Mouse (Mus musculus) liver, postnatal 0 days (tissue): Measurements from ENCODE around the gene Gm2075. TPM values are rescaled to one million over a fixed set of nuclear protein-coding genes. Genes with fewer than 3 reads are reported as not detected.
"Not testable (repeated sequence)": the region's sequence is repeated elsewhere in the genome, so short reads cannot be mapped to it uniquely, and the experiment has no call there.

Experiments
- ATAC-seq: fragments of 200-750 bp; cut with Nextera tagmentation; 2 replicates; pipeline ENCODE4 v1.8.0; 2017; ENCODE audit warnings: mild to moderate bottlenecking, moderate library complexity
- DNase-seq: peaks from one replicate; pipeline ENCODE4 v3.0.0-alpha.2; 2016
- H3K27ac ChIP-seq: fragments of 300-500 bp; sonication (generic); 2 replicates; pipeline ENCODE4 v1.5.1; 2014; ENCODE audit warnings: antibody characterized with exemption, moderate library complexity, mild to moderate bottlenecking, low read depth
- H3K27me3 ChIP-seq: fragments of 300-500 bp; sonication (generic); 2 replicates; pipeline ENCODE4 v1.6.1; 2014; ENCODE audit warnings: low read length, control low read depth, mixed read lengths; ENCODE audit not compliant: insufficient read depth
- H3K36me3 ChIP-seq: fragments of 300-500 bp; sonication (generic); replicated peaks from 2 replicates; pipeline ENCODE4 v1.6.1; 2014; ENCODE audit warnings: mild to moderate bottlenecking, control low read depth, low read length, moderate library complexity, mixed read lengths; ENCODE audit not compliant: insufficient read depth
- H3K4me1 ChIP-seq: fragments of 300-500 bp; sonication (generic); 2 replicates; pipeline ENCODE4 v1.6.1; 2014; ENCODE audit warnings: antibody characterized with exemption, mild to moderate bottlenecking, control low read depth; ENCODE audit not compliant: insufficient read depth
- H3K4me2 ChIP-seq: fragments of 300-500 bp; sonication (generic); 2 replicates; pipeline ENCODE4 v1.6.1; 2014; ENCODE audit warnings: low read depth, mild to moderate bottlenecking, low read length, moderate library complexity, mixed read lengths
- H3K4me3 ChIP-seq: fragments of 300-500 bp; sonication (generic); 2 replicates; pipeline ENCODE4 v1.5.1; 2014; ENCODE audit warnings: low read depth, low read length
- H3K9ac ChIP-seq: fragments of 300-500 bp; sonication (generic); replicated peaks from 2 replicates; pipeline ENCODE4 v1.6.1; 2014; ENCODE audit warnings: mild to moderate bottlenecking, moderate library complexity
- H3K9me3 ChIP-seq: fragments of 300-500 bp; sonication (generic); 2 replicates; pipeline ENCODE4 v1.6.1; 2016; ENCODE audit warnings: mild to moderate bottlenecking, control low read depth, low read length, mixed read lengths
- CTCF ChIP-seq: sonication (generic); IDR thresholded peaks from 2 replicates; pipeline ENCODE4 v1.5.1; 2016; ENCODE audit warnings: antibody characterized with exemption, low read depth
- WGBS: fragments of 180-500 bp; shearing (Covaris S2); extraction: QIAGEN DNeasy Blood & Tissue Kit; methylation state at CpG from one replicate; pipeline ENCODE4 v1.1.7; 2014; ENCODE audit not compliant: insufficient replicate concordance; 5-methylcytosine and 5-hydroxymethylcytosine counted together
- polyA plus RNA-seq: library from polyadenylated mRNA; unstranded; fragments of >200 nt; fragmentation: Nextera tagmentation; extraction: Ambion mirVana; gene quantifications from 2 replicates; pipeline ENCODE4 v1.2.1, GENCODE M21; 2015

Gene Gm2075
- not detected in 2 replicates for polyA plus RNA-seq

DNA sequence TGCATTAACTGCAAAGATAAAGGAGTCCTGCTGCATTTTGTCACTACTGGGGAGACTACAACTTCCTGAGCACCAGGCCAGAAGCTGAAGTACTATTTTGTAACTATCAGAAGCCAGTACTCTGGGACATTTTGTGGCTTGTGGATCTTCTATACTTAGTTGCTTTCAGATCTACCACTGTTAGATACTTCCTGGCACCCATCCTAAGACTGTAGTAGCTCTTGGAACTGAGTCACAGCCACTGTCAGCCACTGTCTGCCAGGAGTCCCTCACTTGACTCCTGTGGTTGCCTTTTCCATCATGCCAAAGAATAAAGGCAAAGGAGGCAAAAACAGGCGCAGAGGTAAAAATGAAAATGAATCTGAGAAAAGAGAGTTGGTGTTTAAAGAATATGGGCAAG lies at the start of gene Gm2075:
Gm2075 (plus strand) TSS at position 301 of the 400 bp plus-strand sequence.
- WGBS: no CpG with 5 or more reads among the region's 1 CpGs

DNA sequence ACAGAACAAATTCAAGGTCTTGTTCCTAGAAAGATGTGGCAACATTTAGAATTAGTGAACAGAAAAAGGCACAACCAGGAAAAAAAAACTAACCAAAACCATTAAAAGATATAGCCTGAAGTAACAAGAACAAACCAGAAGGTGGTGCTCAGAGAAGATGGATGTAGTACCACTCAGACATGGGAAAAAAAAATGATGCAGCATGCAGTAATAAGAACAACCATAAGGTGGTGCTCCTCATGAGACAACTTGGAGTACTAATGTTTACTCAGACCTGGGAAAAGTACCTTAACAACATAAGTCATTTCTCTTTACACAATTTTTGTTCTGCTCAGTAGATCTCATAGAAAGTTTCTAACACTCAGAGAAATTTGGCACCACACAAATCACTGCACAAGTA lies 27.6 kb upstream of the Gm2075 start:
- not testable (repeated sequence) for ATAC-seq, H3K4me2 ChIP-seq, H3K4me1 ChIP-seq, H3K36me3 ChIP-seq, H3K4me3 ChIP-seq, H3K27ac ChIP-seq, H3K27me3 ChIP-seq, H3K9me3 ChIP-seq, DNase-seq, H3K9ac ChIP-seq
- 0 out of 2 replicates have a peak, but pooled peaks have one; percentile 6 for TF ChIP-seq CTCF

More for the DNA sequence above, at the start of gene Gm2075:
- H3K4me1 ChIP-seq, H3K27me3 ChIP-seq, H3K4me3 ChIP-seq, H3K9ac ChIP-seq, H3K27ac ChIP-seq, H3K9me3 ChIP-seq, ATAC-seq, H3K36me3 ChIP-seq, DNase-seq, H3K4me2 ChIP-seq: not testable (repeated sequence)

DNA sequence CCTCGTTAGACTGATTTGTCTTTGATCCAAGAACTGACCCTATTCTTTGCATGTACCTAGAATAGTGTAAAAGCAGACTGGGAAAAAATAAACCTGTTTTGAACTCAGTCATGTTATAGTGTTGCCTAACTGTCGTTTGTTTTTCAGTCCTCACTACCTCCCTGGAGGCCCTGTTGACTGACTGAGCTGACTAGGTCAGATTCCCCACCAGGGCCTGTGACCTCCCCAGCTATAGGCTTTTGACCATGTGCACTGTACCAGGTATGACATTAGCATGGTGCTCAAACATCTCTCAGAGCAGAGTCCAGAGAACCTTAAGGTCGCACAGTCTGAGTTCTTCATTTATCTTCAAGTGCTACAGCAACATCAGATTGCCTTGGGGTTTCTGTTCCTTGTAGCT lies 7.5 kb upstream of the Gm2075 start:
- peak; percentile 58 for ATAC-seq
- not testable (repeated sequence) for H3K27me3 ChIP-seq, H3K4me3 ChIP-seq, H3K4me1 ChIP-seq, H3K9me3 ChIP-seq, H3K36me3 ChIP-seq, H3K9ac ChIP-seq, H3K27ac ChIP-seq, DNase-seq, H3K4me2 ChIP-seq
- WGBS: 45% methylated on average over 3 of the region's 3 CpGs

DNA sequence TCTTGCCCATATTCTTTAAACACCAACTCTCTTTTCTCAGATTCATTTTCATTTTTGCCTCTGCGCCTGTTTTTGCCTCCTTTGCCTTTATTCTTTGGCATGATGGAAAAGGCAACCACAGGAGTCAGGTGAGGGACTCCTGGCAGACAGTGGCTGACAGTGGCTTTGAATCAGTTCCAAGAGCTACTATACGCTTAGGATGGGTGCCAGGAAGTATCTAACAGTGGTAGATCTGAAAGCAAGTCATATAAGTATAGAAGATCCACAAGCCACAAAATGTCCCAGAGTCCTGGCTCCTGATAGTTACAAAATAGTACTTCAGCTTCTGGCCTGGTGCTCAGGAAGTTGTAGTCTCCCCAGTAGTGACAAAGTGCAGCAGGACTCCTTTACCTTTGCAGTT lies 7.0 kb downstream of the Gm2075 start, which contains the start of gene Gm6803:
Gm6803 (minus strand) TSS at position 101 of the 400 bp plus-strand sequence.
- not testable (repeated sequence) for DNase-seq, H3K4me1 ChIP-seq, H3K4me2 ChIP-seq, H3K4me3 ChIP-seq, H3K36me3 ChIP-seq, H3K9ac ChIP-seq, ATAC-seq, H3K27ac ChIP-seq, H3K9me3 ChIP-seq, H3K27me3 ChIP-seq
- WGBS: 45% methylated on average over 1 of the region's 2 CpGs

DNA sequence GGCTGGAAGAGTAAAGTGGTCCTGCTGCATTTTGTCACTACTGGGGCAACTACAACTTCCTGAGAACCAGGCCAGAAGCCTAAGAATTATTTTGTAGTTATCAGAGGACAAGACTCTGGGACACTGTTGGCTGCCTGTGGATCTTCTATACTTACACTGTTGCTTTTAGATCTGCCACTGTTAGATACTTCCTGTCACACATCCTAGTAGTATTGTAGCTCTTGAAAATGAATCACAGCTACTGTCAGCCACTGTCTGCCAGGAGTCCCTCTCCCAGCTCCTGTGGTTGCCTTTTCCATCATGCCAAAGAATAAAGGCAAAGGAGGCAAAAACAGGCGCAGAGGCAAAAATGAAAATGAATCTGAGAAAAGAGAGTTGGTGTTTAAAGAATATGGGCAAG lies 15.1 kb downstream of the Gm2075 start, which contains the start of gene Gm2056:
Gm2056 (plus strand) TSS at position 301 of the 400 bp plus-strand sequence.
- ATAC-seq, H3K27me3 ChIP-seq, H3K4me1 ChIP-seq, H3K27ac ChIP-seq, H3K4me3 ChIP-seq, H3K9ac ChIP-seq, H3K4me2 ChIP-seq, DNase-seq, H3K9me3 ChIP-seq, H3K36me3 ChIP-seq: not testable (repeated sequence)
- 77% methylated on average over 1 of the region's 1 CpGs for WGBS

DNA sequence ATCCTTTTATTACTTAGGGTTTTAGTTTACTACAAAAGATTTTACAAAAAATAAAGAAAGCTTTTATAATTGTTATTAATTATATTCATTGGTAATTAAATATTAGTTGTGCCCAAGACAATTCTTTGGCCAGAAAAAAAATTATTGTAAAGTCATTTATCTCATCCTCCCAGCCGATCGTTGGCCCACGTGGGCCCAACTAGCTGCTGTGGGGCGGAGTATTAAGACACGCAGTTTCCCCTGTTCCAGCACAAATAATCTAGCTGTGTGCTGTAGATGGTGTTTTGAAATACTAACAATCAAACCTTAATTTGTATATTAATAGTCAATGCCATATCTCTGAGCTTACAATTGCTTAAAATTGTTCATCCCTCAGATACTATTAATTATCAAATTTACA lies 20.6 kb downstream of the Gm2075 start:
- not testable (repeated sequence) for H3K9me3 ChIP-seq, DNase-seq, H3K4me2 ChIP-seq, H3K4me3 ChIP-seq, H3K36me3 ChIP-seq, ATAC-seq, H3K27me3 ChIP-seq, H3K27ac ChIP-seq, H3K4me1 ChIP-seq, H3K9ac ChIP-seq
- 85% methylated on average over 5 of the region's 5 CpGs for WGBS

DNA sequence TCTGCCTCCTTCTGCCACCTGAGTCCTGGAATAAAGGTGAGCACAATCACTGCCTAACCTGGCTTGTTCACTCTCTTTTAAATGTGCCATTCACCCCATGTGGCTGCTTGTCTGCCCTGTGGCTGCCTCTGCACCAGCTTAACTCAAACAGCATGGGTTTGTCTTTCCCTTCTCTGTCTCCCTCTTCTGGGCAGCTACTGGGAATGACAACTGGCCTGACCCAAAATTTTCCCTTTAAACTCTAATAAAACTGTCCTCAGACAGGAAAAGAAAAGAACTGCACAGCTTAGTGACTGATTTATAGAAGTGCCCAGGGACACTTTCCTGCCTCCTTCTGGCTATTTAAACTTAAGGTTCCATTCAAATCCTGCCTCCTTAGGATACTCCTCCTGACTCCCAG lies 27.4 kb downstream of the Gm2075 start:
- TF ChIP-seq CTCF: 0 out of 2 replicates have a peak, but pooled peaks have one; percentile 30
- not testable (repeated sequence) for H3K9me3 ChIP-seq, H3K4me2 ChIP-seq, H3K4me1 ChIP-seq, H3K27ac ChIP-seq, DNase-seq, H3K36me3 ChIP-seq, H3K9ac ChIP-seq, ATAC-seq, H3K27me3 ChIP-seq, H3K4me3 ChIP-seq

DNA sequence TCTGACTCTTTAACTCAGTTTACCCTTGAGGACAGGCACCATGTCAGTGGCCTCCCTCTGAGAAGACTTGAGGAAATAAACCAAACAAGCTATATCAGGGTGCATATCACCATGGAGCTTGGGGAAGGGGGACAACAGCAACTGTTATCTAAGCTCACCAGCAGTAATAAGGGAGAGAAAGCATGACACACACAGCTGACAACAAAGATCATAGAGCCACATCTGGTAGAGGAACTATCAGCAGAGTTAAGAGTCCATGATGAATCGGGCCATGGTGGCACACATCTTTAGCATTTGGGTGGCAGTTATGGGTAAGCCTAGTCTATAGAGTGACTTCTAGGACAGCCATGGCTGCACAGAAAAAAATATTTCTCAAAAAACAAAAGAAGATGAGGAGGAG lies 28.1 kb downstream of the Gm2075 start:
- H3K4me1 ChIP-seq, H3K27me3 ChIP-seq, H3K36me3 ChIP-seq, H3K27ac ChIP-seq, ATAC-seq, H3K4me3 ChIP-seq, H3K9me3 ChIP-seq, H3K9ac ChIP-seq, DNase-seq, H3K4me2 ChIP-seq: not testable (repeated sequence)
- WGBS: 80% methylated on average over 1 of the region's 1 CpGs

DNA sequence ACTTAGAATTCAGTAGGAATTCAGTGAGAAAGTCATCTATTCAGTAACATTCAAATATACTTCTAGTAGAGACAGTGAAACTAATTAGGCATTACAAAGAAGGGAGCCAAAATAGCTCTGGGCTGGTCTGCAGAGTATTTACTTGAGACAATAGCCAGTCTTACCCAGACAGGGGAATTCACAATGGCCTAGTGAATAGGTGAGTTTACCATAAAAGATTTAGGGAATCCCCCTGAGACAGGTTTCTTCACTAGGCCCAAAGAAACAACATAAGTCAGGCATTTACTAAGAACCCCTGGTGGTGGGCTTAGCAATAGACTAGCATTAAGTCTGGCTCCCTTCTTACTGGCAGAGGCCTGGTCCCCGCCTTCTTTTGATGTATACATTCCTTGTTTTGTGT lies 33.6 kb downstream of the Gm2075 start:
- H3K27me3 ChIP-seq, H3K9me3 ChIP-seq, H3K4me2 ChIP-seq, H3K27ac ChIP-seq, DNase-seq, H3K9ac ChIP-seq, H3K4me1 ChIP-seq, H3K4me3 ChIP-seq, H3K36me3 ChIP-seq, ATAC-seq: not testable (repeated sequence)
- WGBS: 64% methylated on average over 1 of the region's 1 CpGs
